Mouse (Mus musculus) spleen, adult 18-20 months (tissue): Measurements from ENCODE around the gene B430305J03Rik.

Experiments
- DNase-seq, 2 experiments: peaks; one replicate each; pipeline ENCODE4 v3.0.0; 2022; ENCODE audit warnings: mixed read lengths in 2 of 2

B430305J03Rik gene

GRCm38 (mm10) chr3:61365779-61366373 is at the start of gene B430305J03Rik:
Gene B430305J03Rik (minus strand): TSS chr3:61365951.
- DNase-seq, result peak; percentile 6 to 27

- DNase-seq, result peak; percentile 8 to 10
Observed at GRCm38 (mm10) chr3:61409683-61410082, 43.9 kb upstream of the B430305J03Rik start.

GRCm38 (mm10) chr3:61406921-61407320 is 41.2 kb upstream of the B430305J03Rik start:
- peak in 1 of 2 experiments; percentile 14 for DNase-seq

- DNase-seq, result no peak
Observed at GRCm38 (mm10) chr3:61400823-61401387, 35.2 kb upstream of the B430305J03Rik start.

GRCm38 (mm10) chr3:61396728-61397127 is 31.0 kb upstream of the B430305J03Rik start:
- no peak for DNase-seq

- no peak for DNase-seq
Observed at GRCm38 (mm10) chr3:61395382-61395781, 29.6 kb upstream of the B430305J03Rik start.

- no peak for DNase-seq
Observed at GRCm38 (mm10) chr3:61393520-61393919, 27.8 kb upstream of the B430305J03Rik start.

GRCm38 (mm10) chr3:61392881-61393280 is 27.1 kb upstream of the B430305J03Rik start:
- no peak for DNase-seq

GRCm38 (mm10) chr3:61391564-61391963 is 25.8 kb upstream of the B430305J03Rik start:
- DNase-seq, result no peak

GRCm38 (mm10) chr3:61386368-61386767 is 20.6 kb upstream of the B430305J03Rik start:
- no peak for DNase-seq

- no peak for DNase-seq
Observed at GRCm38 (mm10) chr3:61376001-61376400, 10.2 kb upstream of the B430305J03Rik start.

- no peak for DNase-seq
Observed at GRCm38 (mm10) chr3:61368446-61368845, 2.7 kb upstream of the B430305J03Rik start.

GRCm38 (mm10) chr3:61364978-61365778 is 573 bp downstream of the B430305J03Rik start:
- DNase-seq, result peak; percentile 20 to 49

- DNase-seq, result no peak
Observed at GRCm38 (mm10) chr3:61364661-61364977, 1.1 kb downstream of the B430305J03Rik start.

- DNase-seq, result peak; percentile 88 to 93
Observed at GRCm38 (mm10) chr3:61363989-61364660, 1.6 kb downstream of the B430305J03Rik start.

GRCm38 (mm10) chr3:61363161-61363988 is 2.4 kb downstream of the B430305J03Rik start:
- peak; percentile 60 to 63 for DNase-seq

- DNase-seq, result no peak
Observed at GRCm38 (mm10) chr3:61362821-61363160, 3.0 kb downstream of the B430305J03Rik start.

- no peak for DNase-seq
Observed at GRCm38 (mm10) chr3:61361338-61361737, 4.4 kb downstream of the B430305J03Rik start, which contains the start of gene Rap2b. Gene Rap2b (plus strand): TSS chr3:61361638.

GRCm38 (mm10) chr3:61358756-61359293 is 6.9 kb downstream of the B430305J03Rik start:
- DNase-seq, result no peak

GRCm38 (mm10) chr3:61358107-61358506 is 7.6 kb downstream of the B430305J03Rik start:
- no peak for DNase-seq

- DNase-seq, result no peak
Observed at GRCm38 (mm10) chr3:61355464-61355863, 10.3 kb downstream of the B430305J03Rik start.

- DNase-seq, result no peak
Observed at GRCm38 (mm10) chr3:61349433-61349832, 16.3 kb downstream of the B430305J03Rik start.
